Mouse (Mus musculus) left cerebral cortex, postnatal 25 days (tissue): ENCODE results near the gene P2ry2. TPM values are rescaled to one million over a fixed set of nuclear protein-coding genes. Genes with fewer than 3 reads are reported as not detected.

Source experiments
- DNase-seq, 2 experiments: peaks; one replicate each; pipeline ENCODE4 v3.0.0; 2022; ENCODE audit warnings: low spot score in 2 of 2, mixed read lengths in 1 of 2
- intact Hi-C: fragments of 180-260 bp; cut with DNase I; formaldehyde crosslinking; loops from one replicate; pipeline ENCODE4 v1.15.1; 2025
- total RNA-seq, 2 experiments: library from RNA; stranded (reverse); gene quantifications; 2 replicates each; pipeline ENCODE4 v1.2.3; 2021

Gene P2ry2
- total RNA-seq, 2 experiments from 2014 or later = 0.71 to 0.85 TPM

DNA sequence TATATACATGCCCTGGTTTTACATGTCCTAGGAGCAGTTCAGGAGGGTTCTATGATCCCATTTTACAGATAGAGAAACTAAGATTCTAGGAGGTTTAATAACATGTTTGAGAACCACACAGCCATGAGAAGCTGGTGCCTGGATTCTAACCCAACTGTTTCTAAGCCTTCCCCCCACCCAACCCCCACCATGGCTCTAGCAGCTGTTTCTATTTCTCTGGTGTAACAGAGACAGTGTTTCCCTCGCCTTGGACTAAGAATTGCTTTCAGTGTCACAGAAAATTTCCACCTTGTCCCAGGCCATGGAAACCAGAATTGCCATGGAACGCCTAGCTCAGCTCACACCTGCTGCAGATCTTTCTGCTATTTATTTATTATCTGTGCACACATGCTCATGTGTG lies 52.2 kb downstream of the P2ry2 start:
- intact Hi-C loops = no loop called here
- no peak for DNase-seq

DNA sequence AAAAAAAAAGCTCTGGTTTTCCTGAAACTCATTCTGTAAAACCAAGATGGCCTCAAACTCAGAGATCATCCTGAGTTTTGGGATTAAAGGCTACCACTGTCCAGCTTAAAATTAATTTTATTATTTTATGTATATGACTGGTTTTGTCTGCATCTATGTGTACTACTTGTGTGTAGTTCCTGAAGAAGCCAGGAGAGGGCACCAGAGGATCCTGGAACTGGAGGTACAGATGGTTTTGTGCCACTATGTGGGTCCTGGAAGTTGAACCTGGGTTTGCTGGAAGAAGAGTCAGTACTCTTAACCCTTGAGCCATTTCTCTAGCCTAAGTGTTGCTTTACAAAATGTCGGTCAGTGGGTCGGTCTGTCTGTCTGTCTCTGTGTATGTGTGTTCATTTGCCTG lies 54.2 kb downstream of the P2ry2 start:
- intact Hi-C loops = no loop called here
- DNase-seq = no peak

DNA sequence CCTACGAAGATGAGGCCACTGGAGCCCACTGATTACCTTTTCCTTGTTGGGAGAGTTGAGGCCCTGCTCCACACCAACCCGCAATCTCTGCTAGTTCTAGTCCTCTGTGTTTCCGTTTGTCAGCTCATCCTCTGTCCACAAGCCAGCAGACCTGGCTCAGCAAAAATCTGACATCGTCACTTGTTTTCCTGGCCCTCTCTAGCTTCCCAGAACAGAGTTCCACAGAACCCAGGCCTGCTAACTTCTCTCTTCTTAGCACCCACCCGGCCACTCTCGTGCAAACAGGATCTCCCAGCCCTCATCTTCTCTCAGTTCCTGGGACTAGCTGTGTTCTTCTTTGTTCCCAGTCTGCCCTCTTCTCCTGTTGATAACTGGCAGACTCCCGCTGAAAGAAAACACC lies 60.0 kb downstream of the P2ry2 start:
- intact Hi-C loops = no loop called here
- DNase-seq = no peak

DNA sequence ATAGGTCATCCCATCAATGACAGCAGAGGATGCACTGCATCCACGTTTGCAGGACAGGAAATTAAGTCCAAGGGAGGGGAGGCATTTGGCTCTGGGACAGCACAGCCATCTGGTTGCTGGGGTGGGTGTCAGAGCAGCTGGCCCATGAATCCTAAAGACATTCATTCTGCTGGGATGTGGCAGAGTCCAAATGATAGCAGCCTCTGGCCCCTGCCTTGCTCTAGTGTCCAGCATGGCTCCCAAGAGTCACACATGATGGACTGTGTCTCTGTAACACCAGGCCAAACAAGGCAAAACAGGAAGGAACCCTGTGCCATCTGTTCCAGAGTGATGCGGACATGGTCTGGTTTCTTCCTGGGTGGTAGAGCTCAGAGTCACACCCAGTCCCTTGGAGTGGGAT lies 60.8 kb downstream of the P2ry2 start:
- DNase-seq = peak in 1 of 2 experiments; percentile 56

DNA sequence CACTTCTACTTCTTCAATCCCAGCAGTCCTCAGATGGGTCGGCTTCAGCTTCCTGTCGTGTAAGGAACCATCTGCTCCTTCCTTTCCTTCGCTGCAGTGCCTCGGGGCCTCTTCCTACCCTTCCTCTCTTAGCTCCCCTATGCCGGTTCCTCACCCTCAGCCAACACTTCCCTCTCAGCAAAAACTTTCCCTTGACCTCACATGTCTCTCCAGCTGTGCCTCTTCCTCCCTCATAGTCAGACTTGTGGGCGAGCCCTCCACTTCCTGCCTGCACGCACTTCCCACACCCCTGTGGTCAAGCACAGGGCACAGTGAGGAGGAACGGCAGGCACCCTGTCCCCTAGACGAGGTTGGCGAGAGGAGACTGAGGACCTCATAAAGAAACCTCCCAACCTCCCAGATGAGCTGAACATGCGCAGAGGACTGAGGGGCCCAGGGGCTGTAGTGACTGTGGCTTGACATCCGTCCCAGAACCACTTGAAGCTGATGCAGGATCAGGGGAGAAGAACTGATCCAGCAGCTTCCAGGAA lies 62.1 kb downstream of the P2ry2 start:
- intact Hi-C loops = no loop called here

More for the DNA sequence above, 60.8 kb downstream of the P2ry2 start:
- intact Hi-C loops = no loop called here

DNA sequence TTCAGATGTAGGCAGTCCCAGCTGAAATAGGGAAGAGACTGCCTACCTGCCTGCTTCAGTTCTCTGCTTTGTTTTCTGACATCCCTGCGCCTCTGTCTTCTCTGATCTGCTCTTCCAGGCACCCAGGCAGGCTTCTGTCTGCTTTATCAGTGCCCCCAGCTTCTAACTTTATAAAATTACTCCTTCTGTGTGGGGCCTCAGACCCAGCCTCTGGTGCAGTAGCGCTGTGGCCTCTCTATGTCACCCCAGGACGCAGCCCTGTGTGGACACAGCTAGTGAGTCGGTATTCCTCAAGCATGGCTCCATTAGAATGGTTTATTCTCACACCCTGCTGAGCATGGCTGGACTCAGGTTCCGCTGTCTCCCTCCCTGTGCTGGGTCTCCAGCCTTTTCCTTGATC lies 62.6 kb downstream of the P2ry2 start:
- no peak for DNase-seq
- intact Hi-C loops = no loop called here

More for the DNA sequence above, 62.1 kb downstream of the P2ry2 start:
- DNase-seq = peak in 1 of 2 experiments; percentile 48

Other genes with a start within 250 kb of the P2ry2 start
- 10 to 100 TPM; 13.8 to 16.6 TPM for gene Relt, start 149.4 kb downstream of the P2ry2 start, total RNA-seq
- 100 to 1,000 TPM; 109 to 120 TPM for gene Arhgef17, start 80.8 kb downstream of the P2ry2 start, total RNA-seq
- gene P2ry6, start 38.2 kb downstream of the P2ry2 start, total RNA-seq = 1 to 10 TPM; 2.5 to 4.1 TPM
- gene Fchsd2, start 80.0 kb upstream of the P2ry2 start, total RNA-seq = 10 to 100 TPM; 38.8 to 43.9 TPM